Mouse (Mus musculus): ENCODE results near the gene Hspb11.

Gene Hspb11

DNA sequence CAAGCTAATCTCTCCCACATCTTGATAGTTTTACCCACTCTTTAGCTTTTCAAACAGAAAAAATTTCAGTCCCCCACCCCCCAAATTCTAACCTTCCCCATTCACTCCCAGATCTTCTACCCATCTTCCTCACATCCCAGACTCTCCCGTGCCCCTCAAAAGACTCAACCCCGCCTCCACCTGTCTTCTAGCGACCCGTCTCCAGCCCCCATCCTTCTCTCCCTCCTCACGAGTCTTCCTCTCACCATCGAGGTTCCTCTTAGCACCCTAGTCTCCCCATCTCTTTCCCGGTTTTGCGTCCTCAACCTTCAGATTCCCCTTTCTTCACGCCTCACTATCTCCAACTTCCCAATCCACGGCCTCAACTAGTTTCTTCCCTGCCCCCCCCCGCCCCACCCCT, 871 bp upstream of the Hspb11 start:
- no peak for DNase-seq

DNA sequence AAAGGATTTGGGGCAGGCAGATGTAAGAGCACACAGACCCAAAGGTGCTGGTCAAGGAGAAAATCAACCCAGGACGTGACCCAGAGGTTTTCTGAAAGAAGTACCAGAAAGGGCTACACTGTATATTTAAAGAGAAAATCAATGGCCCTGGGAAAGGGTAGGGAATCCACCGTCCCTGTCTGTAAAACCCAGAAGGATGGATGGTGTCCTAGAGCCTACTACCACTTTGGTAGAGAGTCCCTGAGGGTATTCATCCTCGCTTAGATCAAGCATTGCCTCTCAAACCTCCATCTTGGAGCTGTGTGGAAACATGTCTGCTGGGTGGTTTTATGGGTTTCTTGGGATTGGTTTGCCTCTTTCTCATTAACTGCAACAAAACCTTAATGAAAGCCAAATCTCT, 1.0 kb downstream of the Hspb11 start:
- DNase-seq, result no peak

DNA sequence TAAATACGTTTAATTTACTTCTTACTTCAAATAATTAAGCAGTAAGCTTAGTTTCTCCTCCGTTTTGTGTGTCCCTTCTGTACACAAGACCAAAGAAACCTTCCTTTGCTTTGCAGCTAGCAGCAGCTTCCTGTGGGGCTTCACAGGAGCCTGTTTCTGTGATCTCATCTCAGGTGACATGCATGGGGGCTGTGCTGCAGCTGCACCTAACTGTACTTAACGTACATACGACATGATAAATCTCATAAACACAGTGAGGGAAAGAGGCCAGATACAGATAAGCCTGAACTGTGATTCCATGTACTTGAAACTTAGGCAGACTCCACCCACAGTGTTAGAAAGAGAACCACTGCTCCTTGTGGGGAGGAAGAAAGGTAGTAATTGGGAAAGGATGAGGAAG, 6.6 kb downstream of the Hspb11 start:
- no peak for DNase-seq

DNA sequence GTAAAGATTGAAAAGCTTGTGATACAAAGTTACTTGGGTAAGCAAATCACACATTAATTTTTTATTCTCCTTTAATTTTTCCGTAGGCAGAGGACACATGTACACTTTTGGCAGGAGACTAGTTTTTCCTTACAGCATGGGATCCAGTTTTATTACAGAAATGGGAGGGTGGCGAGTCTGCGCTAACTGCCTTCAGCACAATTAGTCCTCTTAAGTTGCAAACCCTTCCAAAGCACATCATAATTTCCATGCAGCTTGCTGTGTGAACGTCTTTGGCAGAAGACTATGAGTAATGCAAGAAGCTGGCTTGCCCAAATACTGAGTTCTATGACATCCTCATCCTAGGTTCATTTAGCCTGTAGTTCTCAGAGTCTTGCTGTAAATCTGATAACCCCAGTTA, 20.3 kb downstream of the Hspb11 start:
- DNase-seq, result no peak

DNA sequence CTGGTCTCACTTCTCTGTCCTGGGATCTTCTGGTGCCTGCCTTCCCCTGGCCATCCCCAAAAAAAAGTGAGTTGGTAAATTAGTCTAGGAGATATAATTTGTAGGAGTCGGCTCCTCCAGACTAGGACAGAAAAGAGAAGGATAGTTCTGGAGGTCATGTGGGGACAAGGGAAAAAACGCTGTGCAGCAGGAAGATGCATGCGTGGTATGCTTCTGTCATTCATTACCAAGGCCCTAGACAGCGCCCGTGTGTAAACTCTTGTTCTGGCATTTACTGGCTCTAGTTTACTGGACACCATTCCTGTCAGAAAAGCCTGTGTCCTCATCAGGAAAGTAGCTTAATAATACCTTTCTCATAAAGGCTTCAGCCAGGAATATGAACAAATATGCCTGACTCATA, 21.1 kb downstream of the Hspb11 start:
- DNase-seq, result peak; percentile 72

DNA sequence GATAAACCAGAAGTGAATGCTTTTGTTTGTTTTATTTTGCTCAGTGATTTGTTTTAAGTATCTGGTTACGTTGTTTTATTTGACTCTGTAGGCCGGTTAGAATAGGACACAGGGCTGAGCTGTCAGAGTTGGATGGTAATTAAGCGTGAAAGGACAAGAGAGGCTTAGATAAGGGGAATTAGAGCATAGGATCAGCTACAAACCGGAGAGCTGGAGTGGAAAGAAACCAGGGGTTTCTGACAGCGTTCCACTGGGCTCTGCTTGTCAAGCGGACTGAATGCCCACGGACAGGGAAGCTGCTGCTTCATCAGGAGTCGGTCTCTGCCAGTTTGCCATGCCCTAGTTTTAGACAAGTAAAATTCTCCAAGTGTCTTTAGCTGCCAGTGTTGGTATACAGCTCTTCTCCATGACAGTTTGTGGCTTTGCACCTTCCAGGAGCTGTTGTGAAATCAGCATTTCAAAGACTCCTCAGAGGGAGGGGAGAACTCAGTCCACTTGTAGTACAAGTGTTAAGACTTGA, 24.9 kb downstream of the Hspb11 start:
- no peak for DNase-seq

DNA sequence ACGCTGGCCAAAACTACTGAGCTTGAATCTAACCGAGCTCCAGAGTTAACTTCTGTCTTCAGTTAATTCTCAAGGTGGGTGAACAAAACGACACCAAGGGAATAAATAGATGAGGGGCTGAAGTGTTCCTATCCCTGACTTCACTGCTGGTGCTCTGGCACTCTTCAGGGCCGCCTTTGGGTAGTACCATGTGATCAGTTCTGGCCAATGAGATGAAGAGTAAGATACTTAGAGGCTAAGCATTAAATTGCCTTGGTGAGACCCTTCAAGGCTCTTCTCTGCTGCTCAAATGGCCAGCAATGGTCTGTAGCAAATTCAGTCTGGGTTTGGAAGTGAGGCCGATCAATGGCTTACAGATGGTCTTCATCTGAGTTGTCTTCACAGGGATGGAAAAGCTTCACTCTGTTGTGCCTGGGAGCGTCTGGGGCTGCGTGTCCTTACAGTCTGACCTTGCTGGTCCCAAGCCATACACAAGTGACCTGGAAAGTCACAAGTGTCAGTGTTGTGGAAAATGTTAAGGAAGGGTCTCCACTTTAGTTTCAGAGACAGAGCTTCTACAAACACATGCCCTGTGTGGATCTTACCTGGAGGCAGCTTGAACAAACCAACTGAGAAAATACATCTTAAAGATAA, 27.6 kb downstream of the Hspb11 start:
- no peak for DNase-seq

GRCm38 (mm10) chr4:107285446-107286200, 32.2 kb downstream of the Hspb11 start:
- DNase-seq, result no peak

DNA sequence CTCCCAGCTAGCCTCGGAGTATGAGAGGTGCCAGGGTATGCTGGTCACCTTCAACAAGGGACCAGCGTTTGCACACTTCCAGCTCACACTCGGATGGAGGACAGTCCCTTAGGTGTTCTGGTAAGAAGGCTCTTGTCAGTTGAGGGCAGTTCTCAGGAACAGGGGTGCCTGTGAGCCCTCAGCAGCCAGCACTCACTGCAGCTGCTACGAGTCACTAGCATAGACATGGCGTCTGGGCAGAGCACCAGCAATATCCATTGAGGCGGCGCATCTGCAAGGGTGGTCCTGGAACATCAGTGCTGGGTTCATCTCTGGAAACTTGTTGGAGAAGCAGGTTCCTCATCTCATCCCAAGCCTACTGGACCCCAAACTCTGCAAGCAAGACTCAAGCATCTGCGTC, 33.0 kb downstream of the Hspb11 start:
- no peak for DNase-seq

DNA sequence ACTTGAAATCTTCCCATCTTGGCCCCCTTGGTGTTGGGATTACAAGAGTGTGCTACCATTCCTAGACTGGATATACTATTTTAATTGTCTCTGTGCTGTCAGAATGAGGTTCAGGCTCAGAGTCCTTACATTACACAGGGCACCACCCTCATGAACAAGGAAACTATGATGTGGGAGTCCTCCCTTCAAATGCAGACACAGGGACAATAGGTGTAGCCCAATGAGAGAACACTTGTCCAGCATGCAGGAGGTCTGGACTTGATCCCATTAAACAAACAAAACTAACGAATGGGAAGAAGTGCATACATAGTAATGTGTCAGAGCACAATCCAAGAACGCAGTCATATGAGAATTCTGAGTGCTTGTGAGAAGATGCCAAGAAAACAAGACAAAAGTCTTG, 34.1 kb downstream of the Hspb11 start:
- DNase-seq, result no peak

GRCm38 (mm10) chr4:107291611-107292272, 38.3 kb downstream of the Hspb11 start:
- no peak for DNase-seq

- no peak for DNase-seq
Observed at GRCm38 (mm10) chr4:107292273-107292662, 38.9 kb downstream of the Hspb11 start.

DNA sequence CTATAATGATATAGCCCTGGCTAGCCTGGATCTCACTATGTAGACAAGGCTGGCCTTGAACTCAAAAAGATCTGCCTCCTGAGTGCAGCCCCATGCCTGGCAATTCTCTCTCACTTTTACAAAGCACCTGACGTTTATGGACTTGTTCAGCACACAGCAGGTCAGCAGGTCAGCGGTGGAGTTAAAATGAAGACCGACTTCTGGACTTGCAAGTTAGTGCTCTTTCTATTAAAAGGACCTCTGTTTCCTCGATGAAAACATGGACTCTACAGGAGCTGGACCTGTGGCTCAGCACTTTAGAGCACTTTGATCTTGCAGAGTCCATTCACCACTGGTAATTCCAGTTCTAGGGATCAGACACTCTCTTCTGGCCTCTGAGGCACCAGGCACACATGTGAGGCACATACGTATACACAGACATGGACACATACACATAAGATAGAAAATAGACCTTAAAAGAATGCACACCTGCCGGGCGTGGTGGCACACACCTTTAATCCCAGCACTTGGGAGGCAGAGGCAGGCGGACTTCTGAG, 44.7 kb downstream of the Hspb11 start:
- DNase-seq, result peak; percentile 41

GRCm38 (mm10) chr4:107299779-107300340, 46.5 kb downstream of the Hspb11 start:
- peak; percentile 70 for DNase-seq

DNA sequence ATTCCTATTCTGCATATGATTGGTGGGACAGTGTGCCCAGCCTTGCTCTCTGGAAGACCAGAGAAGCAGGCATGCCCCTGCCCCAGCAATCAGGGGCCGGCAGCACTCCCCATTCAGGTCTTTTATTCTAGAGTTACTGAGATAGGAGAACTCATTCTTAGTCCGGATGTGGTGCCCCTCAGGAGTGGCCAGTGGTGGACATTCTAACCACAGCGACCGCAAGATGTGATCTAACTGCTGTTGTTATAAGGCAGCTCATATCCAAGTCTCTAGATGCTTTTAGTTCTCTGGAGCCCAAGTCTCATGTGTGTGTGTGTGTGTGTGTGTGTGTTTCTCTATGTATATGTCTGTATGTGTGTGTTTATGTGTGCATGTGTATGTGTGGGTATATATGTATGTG, 47.0 kb downstream of the Hspb11 start:
- DNase-seq, result no peak

- no peak for DNase-seq
Observed at GRCm38 (mm10) chr4:107300902-107301555, 47.6 kb downstream of the Hspb11 start.

GRCm38 (mm10) chr4:107302221-107302620, 48.8 kb downstream of the Hspb11 start:
- DNase-seq, result no peak

DNA sequence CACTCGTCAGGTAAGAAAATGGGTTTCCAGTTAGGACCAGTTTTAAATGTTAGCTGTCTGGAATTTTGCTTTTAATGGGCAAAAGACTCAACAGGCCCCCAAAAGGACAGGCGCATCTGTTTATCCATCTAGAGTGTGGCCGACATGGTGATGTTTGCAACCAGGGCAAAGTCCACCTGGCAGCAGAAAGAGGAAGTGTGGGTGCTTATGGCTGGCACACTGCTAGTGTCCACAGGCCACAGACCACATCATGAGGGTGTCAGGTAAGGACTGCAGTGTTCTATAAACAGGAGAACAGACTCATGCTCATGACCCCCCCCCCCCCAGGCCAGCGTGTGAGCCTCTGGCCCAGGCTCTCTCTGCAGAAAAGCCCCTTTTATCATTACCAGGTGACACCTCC, 49.4 kb downstream of the Hspb11 start:
- DNase-seq, result peak; percentile 69

- DNase-seq, result peak; percentile 34
Observed at GRCm38 (mm10) chr4:107303531-107303930, 50.1 kb downstream of the Hspb11 start.

GRCm38 (mm10) chr4:107306966-107307365, 53.6 kb downstream of the Hspb11 start, which contains the start of gene Dio1:
Dio1 (minus strand) TSS chr4:107307169.
- peak; percentile 81 for DNase-seq

- DNase-seq, result peak; percentile 94
Observed at GRCm38 (mm10) chr4:107313690-107314478, 60.5 kb downstream of the Hspb11 start, which contains the start of gene Yipf1. Yipf1 (plus strand) TSS chr4:107314363.

GRCm38 (mm10) chr4:107314479-107314805, 61.0 kb downstream of the Hspb11 start:
- DNase-seq, result no peak
